Mouse (Mus musculus) stomach, postnatal 0 days (tissue): ENCODE measurements around the gene Rassf6. TPM values are rescaled to one million over a fixed set of nuclear protein-coding genes. Genes with fewer than 3 reads are reported as not detected.

Experiments used
- ATAC-seq: fragments of 200-750 bp; cut with Nextera tagmentation; 2 replicates; pipeline ENCODE4 v1.8.0; 2017; ENCODE audit not compliant: low FRiP score, low TSS enrichment
- DNase-seq: peaks from one replicate; pipeline ENCODE4 v3.0.0-alpha.2; 2016; ENCODE audit warnings: low spot score
- H3K27ac ChIP-seq: fragments of 300-500 bp; sonication (generic); replicated peaks from 2 replicates; pipeline ENCODE4 v1.5.1; 2014; ENCODE audit warnings: mild to moderate bottlenecking, control low read depth
- H3K27me3 ChIP-seq: fragments of 300-500 bp; sonication (generic); 2 replicates; pipeline ENCODE4 v1.6.1; 2014; ENCODE audit warnings: low read length; ENCODE audit not compliant: control insufficient read depth, insufficient read depth
- H3K36me3 ChIP-seq: fragments of 300-500 bp; sonication (generic); 2 replicates; pipeline ENCODE4 v1.6.1; 2014; ENCODE audit warnings: low read length, mixed read lengths; ENCODE audit not compliant: control insufficient read depth, insufficient read depth
- H3K4me1 ChIP-seq: fragments of 300-500 bp; sonication (generic); replicated peaks from 2 replicates; pipeline ENCODE4 v1.6.1; 2014; ENCODE audit warnings: antibody characterized with exemption; ENCODE audit not compliant: control insufficient read depth, insufficient read depth
- H3K4me2 ChIP-seq: fragments of 300-500 bp; sonication (generic); replicated peaks from 2 replicates; pipeline ENCODE4 v1.6.1; 2014; ENCODE audit warnings: low read depth, mild to moderate bottlenecking, control low read depth, moderate library complexity
- H3K4me3 ChIP-seq: fragments of 300-500 bp; sonication (generic); 2 replicates; pipeline ENCODE4 v1.5.1; 2014; ENCODE audit warnings: low read depth, low read length, control low read depth
- H3K9ac ChIP-seq: fragments of 300-500 bp; sonication (generic); 2 replicates; pipeline ENCODE4 v1.6.1; 2014; ENCODE audit warnings: mild to moderate bottlenecking, low read length, control low read depth, mixed read lengths
- H3K9me3 ChIP-seq: fragments of 300-500 bp; sonication (generic); 2 replicates; pipeline ENCODE4 v1.6.1; 2016; ENCODE audit warnings: low read length; ENCODE audit not compliant: control insufficient read depth
- CTCF ChIP-seq: IDR thresholded peaks from 2 replicates; pipeline ENCODE4 v1.5.1; 2016; ENCODE audit warnings: antibody characterized with exemption, low read depth, mild to moderate bottlenecking, moderate library complexity
- EP300 ChIP-seq: optimal IDR thresholded peaks from 2 replicates; pipeline ENCODE3; 2016; ENCODE audit warnings: antibody characterized with exemption
- WGBS: fragments of 180-500 bp; shearing (Covaris S2); extraction: QIAGEN DNeasy Blood & Tissue Kit; methylation state at CpG from one replicate; pipeline ENCODE4 v1.1.7; 2014; 5-methylcytosine and 5-hydroxymethylcytosine counted together
- polyA plus RNA-seq: library from polyadenylated mRNA; unstranded; fragments of >200 nt; fragmentation: Nextera tagmentation; extraction: Ambion mirVana; gene quantifications from 2 replicates; pipeline ENCODE4 v1.2.1, GENCODE M21; 2015

Gene Rassf6
- polyA plus RNA-seq, 1 experiment from 2014 or later, result 14.5 TPM

GRCm38 (mm10) chr5:90565205-90565604, 75.3 kb downstream of the Rassf6 start:
- Histone ChIP-seq H3K36me3 (no peaks in the 10 kb centered on the region), H3K4me1 (no peaks in the 10 kb centered on the region), H3K9me3 (no peaks in the 10 kb centered on the region), H3K27me3 (no peaks in the 10 kb centered on the region), H3K4me2 (no peak overlapping the region), H3K9ac (no peak overlapping the region), H3K27ac (no peak overlapping the region), H3K4me3 (no peak overlapping the region)
- DNase-seq (no peak), ATAC-seq (no peak)
- WGBS, result 72% methylated on average over 6 of the region's 6 CpGs
- TF ChIP-seq CTCF (no peak), EP300 (no peak)

GRCm38 (mm10) chr5:90564161-90564560, 76.3 kb downstream of the Rassf6 start:
- H3K9ac ChIP-seq, result no peak overlapping the region
- H3K4me2 ChIP-seq, result no peak overlapping the region
- DNase-seq, result no peak
- no peak for ATAC-seq
- H3K36me3 ChIP-seq, result no peaks in the 10 kb centered on the region
- no peaks in the 10 kb centered on the region for H3K27me3 ChIP-seq
- H3K27ac ChIP-seq, result no peak overlapping the region
- WGBS, result 78% methylated on average over 4 of the region's 4 CpGs
- no peak for TF ChIP-seq EP300
- no peak for TF ChIP-seq CTCF
- no peak overlapping the region for H3K4me3 ChIP-seq
- H3K9me3 ChIP-seq, result no peaks in the 10 kb centered on the region
- no peaks in the 10 kb centered on the region for H3K4me1 ChIP-seq

- Histone ChIP-seq H3K9me3 (no peaks in the 10 kb centered on the region), H3K4me3 (no peak overlapping the region), H3K4me2 (no peak overlapping the region), H3K27ac (no peak overlapping the region), H3K9ac (no peak overlapping the region), H3K4me1 (no peaks in the 10 kb centered on the region), H3K36me3 (no peaks in the 10 kb centered on the region), H3K27me3 (no peaks in the 10 kb centered on the region)
- DNase-seq, result no peak
- WGBS, result 67% methylated on average over 4 of the region's 4 CpGs
- no peak for ATAC-seq
- TF ChIP-seq CTCF, result no peak
- no peak for TF ChIP-seq EP300
Observed at GRCm38 (mm10) chr5:90562880-90563279, 77.6 kb downstream of the Rassf6 start.

GRCm38 (mm10) chr5:90561721-90562275, 78.7 kb downstream of the Rassf6 start:
- no peak for DNase-seq
- H3K27me3 ChIP-seq, result no peaks in the 10 kb centered on the region
- no peak overlapping the region for H3K9ac ChIP-seq
- no peaks in the 10 kb centered on the region for H3K36me3 ChIP-seq
- no peak overlapping the region for H3K27ac ChIP-seq
- ATAC-seq, result no peak
- H3K9me3 ChIP-seq, result no peaks in the 10 kb centered on the region
- 96% methylated on average over 11 of the region's 11 CpGs for whole genome bisulfite sequencing
- no peak overlapping the region for H3K4me3 ChIP-seq
- no peak overlapping the region for H3K4me2 ChIP-seq
- TF ChIP-seq CTCF (no peak), EP300 (no peak)
- no peaks in the 10 kb centered on the region for H3K4me1 ChIP-seq

GRCm38 (mm10) chr5:90560743-90561142, 79.7 kb downstream of the Rassf6 start, which contains the start of gene 5830473C10Rik:
Gene 5830473C10Rik (plus strand): TSS chr5:90561107.
- no peak for DNase-seq
- Histone ChIP-seq H3K36me3 (no peaks in the 10 kb centered on the region), H3K27ac (no peak within 1 kb of the TSS), H3K9me3 (no peaks in the 10 kb centered on the region), H3K27me3 (no peaks in the 10 kb centered on the region), H3K4me2 (no peak within 1 kb of the TSS), H3K9ac (no peak within 1 kb of the TSS), H3K4me1 (no peaks in the 10 kb centered on the region), H3K4me3 (no peak within 1 kb of the TSS)
- WGBS, result 69% methylated on average over 6 of the region's 6 CpGs
- TF ChIP-seq CTCF, result no peak
- no peak for TF ChIP-seq EP300
- no peak for ATAC-seq

GRCm38 (mm10) chr5:90556052-90556451, 84.4 kb downstream of the Rassf6 start:
- WGBS, result 74% methylated on average over 3 of the region's 3 CpGs
- Histone ChIP-seq H3K9me3 (no peaks in the 10 kb centered on the region), H3K4me3 (no peak overlapping the region), H3K36me3 (no peaks in the 10 kb centered on the region), H3K9ac (no peak overlapping the region), H3K4me1 (no peaks in the 10 kb centered on the region), H3K27ac (no peak overlapping the region), H3K27me3 (no peaks in the 10 kb centered on the region), H3K4me2 (no peak overlapping the region)
- no peak for ATAC-seq
- TF ChIP-seq CTCF (no peak), EP300 (no peak)
- no peak for DNase-seq

Other genes starting within 250 kb of the Rassf6 start
- gene Alb, start 179.8 kb downstream of the Rassf6 start, polyA plus RNA-seq, result 23.6 and 39.8 TPM in 2 replicates
- gene Afp, start 149.9 kb downstream of the Rassf6 start, polyA plus RNA-seq, result 25.1 and 56.2 TPM in 2 replicates
- gene Afm, start 121.7 kb downstream of the Rassf6 start, polyA plus RNA-seq, result 2.2 and 2.3 TPM in 2 replicates
- gene 5830473C10Rik, start 79.5 kb downstream of the Rassf6 start, polyA plus RNA-seq, result 0.16 TPM in 1 of 2 replicates, not detected in the other
- 0.05 and 0.10 TPM in 2 replicates for gene Cxcl5, start 118.7 kb upstream of the Rassf6 start, polyA plus RNA-seq
- 4.4 and 16.9 TPM in 2 replicates for gene Ppbp, start 127.9 kb upstream of the Rassf6 start, polyA plus RNA-seq
- 159 and 216 TPM in 2 replicates for gene Pf4, start 131.8 kb upstream of the Rassf6 start, polyA plus RNA-seq
- 0.05 and 0.10 TPM in 2 replicates for gene Cxcl3, start 145.4 kb upstream of the Rassf6 start, polyA plus RNA-seq
- 0.58 and 0.70 TPM in 2 replicates for gene Cxcl15, start 153.9 kb upstream of the Rassf6 start, polyA plus RNA-seq